Mouse (Mus musculus): ENCODE results near the gene Zmym3. TPM values are rescaled to one million over a fixed set of nuclear protein-coding genes. Genes with fewer than 3 reads are reported as not detected.
A peak's percentile ranks its signal among the peaks of the same experiment; 100 is the strongest.

The Zmym3 gene
- polyA plus RNA-seq (2015; fragmentation: Nextera tagmentation; extraction: Ambion mirVana): 66.6 and 89.2 TPM in 2 replicates

- WGBS: 22% methylated on average over 4 of the region's 4 CpGs
- no peak for ATAC-seq
Measured at GRCm38 (mm10) chrX:101420700-101421095, at the start of gene Zmym3. Gene Zmym3 (minus strand): TSS chrX:101420849.

GRCm38 (mm10) chrX:101451591-101451990 lies 30.9 kb upstream of the Zmym3 start:
- ATAC-seq: no peak
- H3K4me3 ChIP-seq (replicated peaks; ENCODE audit: low read length): no peak overlapping the region
- H3K27me3 ChIP-seq (replicated peaks; ENCODE audit: control insufficient read depth, insufficient read depth, low read length): no peaks in the 10 kb centered on the region
- H3K27ac ChIP-seq (ENCODE audit: low read length): no peak overlapping the region
- H3K4me1 ChIP-seq (replicated peaks; ENCODE audit: control insufficient read depth, insufficient read depth, low read length): no peaks in the 10 kb centered on the region
- H3K9ac ChIP-seq (replicated peaks; ENCODE audit: low read depth, low read length): no peak overlapping the region
- H3K4me2 ChIP-seq (ENCODE audit: low read length): no peak overlapping the region
- H3K9me3 ChIP-seq (ENCODE audit: control insufficient read depth, low read length): no peaks in the 10 kb centered on the region
- H3K36me3 ChIP-seq (ENCODE audit: control insufficient read depth, insufficient read depth): peaks cover 5% of the 10 kb centered on the region
- WGBS: 88% methylated on average over 3 of the region's 3 CpGs

More at GRCm38 (mm10) chrX:101420700-101421095, at the start of gene Zmym3:
- Histone ChIP-seq H3K4me2 (ENCODE audit: low read length) (peak within 1 kb of the TSS; percentile 55), H3K27me3 (replicated peaks; ENCODE audit: control insufficient read depth, insufficient read depth, low read length) (no peaks in the 10 kb centered on the region), H3K27ac (ENCODE audit: low read length) (peak within 1 kb of the TSS; percentile 88), H3K9ac (replicated peaks; ENCODE audit: low read depth, low read length) (peak within 1 kb of the TSS; percentile 64), H3K9me3 (ENCODE audit: control insufficient read depth, low read length) (no peaks in the 10 kb centered on the region), H3K4me3 (replicated peaks; ENCODE audit: low read length) (peak within 1 kb of the TSS; percentile 56), H3K36me3 (ENCODE audit: control insufficient read depth, insufficient read depth) (no peaks in the 10 kb centered on the region), H3K4me1 (replicated peaks; ENCODE audit: control insufficient read depth, insufficient read depth, low read length) (peaks cover 10% of the 10 kb centered on the region)

- Histone ChIP-seq H3K4me1 (replicated peaks; ENCODE audit: control insufficient read depth, insufficient read depth, low read length) (no peaks in the 10 kb centered on the region), H3K4me2 (ENCODE audit: low read length) (no peak overlapping the region), H3K4me3 (replicated peaks; ENCODE audit: low read length) (no peak overlapping the region), H3K9ac (replicated peaks; ENCODE audit: low read depth, low read length) (no peak overlapping the region), H3K27me3 (replicated peaks; ENCODE audit: control insufficient read depth, insufficient read depth, low read length) (no peaks in the 10 kb centered on the region), H3K9me3 (ENCODE audit: control insufficient read depth, low read length) (no peaks in the 10 kb centered on the region), H3K27ac (ENCODE audit: low read length) (no peak overlapping the region), H3K36me3 (ENCODE audit: control insufficient read depth, insufficient read depth) (peaks cover 8% of the 10 kb centered on the region)
- WGBS: 67% methylated on average over 1 of the region's 1 CpGs
- ATAC-seq: no peak
Measured at GRCm38 (mm10) chrX:101451147-101451546, 30.5 kb upstream of the Zmym3 start.

GRCm38 (mm10) chrX:101448886-101449475 lies 28.3 kb upstream of the Zmym3 start, which contains the start of gene Itgb1bp2:
Gene Itgb1bp2 (plus strand): TSS chrX:101449088.
- Histone ChIP-seq H3K9ac (replicated peaks; ENCODE audit: low read depth, low read length) (no peak within 1 kb of the TSS), H3K27ac (ENCODE audit: low read length) (no peak within 1 kb of the TSS), H3K4me3 (replicated peaks; ENCODE audit: low read length) (no peak within 1 kb of the TSS), H3K9me3 (ENCODE audit: control insufficient read depth, low read length) (no peaks in the 10 kb centered on the region), H3K4me2 (ENCODE audit: low read length) (no peak within 1 kb of the TSS), H3K27me3 (replicated peaks; ENCODE audit: control insufficient read depth, insufficient read depth, low read length) (no peaks in the 10 kb centered on the region), H3K4me1 (replicated peaks; ENCODE audit: control insufficient read depth, insufficient read depth, low read length) (no peaks in the 10 kb centered on the region), H3K36me3 (ENCODE audit: control insufficient read depth, insufficient read depth) (peaks cover 10% of the 10 kb centered on the region)
- ATAC-seq: no peak
- 75% methylated on average over 4 of the region's 4 CpGs for WGBS

GRCm38 (mm10) chrX:101429976-101430375 lies 9.3 kb upstream of the Zmym3 start:
- Histone ChIP-seq H3K4me1 (replicated peaks; ENCODE audit: control insufficient read depth, insufficient read depth, low read length) (peaks cover 8% of the 10 kb centered on the region), H3K27ac (ENCODE audit: low read length) (peak overlapping the region; percentile 92), H3K4me2 (ENCODE audit: low read length) (peak overlapping the region; percentile 59), H3K9me3 (ENCODE audit: control insufficient read depth, low read length) (no peaks in the 10 kb centered on the region), H3K9ac (replicated peaks; ENCODE audit: low read depth, low read length) (peak overlapping the region; percentile 75), H3K36me3 (ENCODE audit: control insufficient read depth, insufficient read depth) (no peaks in the 10 kb centered on the region), H3K4me3 (replicated peaks; ENCODE audit: low read length) (peak overlapping the region; percentile 66), H3K27me3 (replicated peaks; ENCODE audit: control insufficient read depth, insufficient read depth, low read length) (no peaks in the 10 kb centered on the region)
- 24% methylated on average over 14 of the region's 14 CpGs for WGBS
- ATAC-seq: peak; percentile 34

- Histone ChIP-seq H3K4me2 (ENCODE audit: low read length) (peak within 1 kb of the TSS; percentile 59), H3K4me3 (replicated peaks; ENCODE audit: low read length) (peak within 1 kb of the TSS; percentile 66), H3K9ac (replicated peaks; ENCODE audit: low read depth, low read length) (peak within 1 kb of the TSS; percentile 75), H3K9me3 (ENCODE audit: control insufficient read depth, low read length) (no peaks in the 10 kb centered on the region), H3K27ac (ENCODE audit: low read length) (peak within 1 kb of the TSS; percentile 93), H3K36me3 (ENCODE audit: control insufficient read depth, insufficient read depth) (no peaks in the 10 kb centered on the region), H3K4me1 (replicated peaks; ENCODE audit: control insufficient read depth, insufficient read depth, low read length) (peaks cover 8% of the 10 kb centered on the region), H3K27me3 (replicated peaks; ENCODE audit: control insufficient read depth, insufficient read depth, low read length) (no peaks in the 10 kb centered on the region)
- WGBS: 22% methylated on average over 50 of the region's 51 CpGs
- ATAC-seq: peak; percentile 97
Measured at GRCm38 (mm10) chrX:101429142-101429949, 8.7 kb upstream of the Zmym3 start, which contains the start of gene Nono. Gene Nono (plus strand): TSS chrX:101429318.

- H3K9me3 ChIP-seq (ENCODE audit: control insufficient read depth, low read length): no peaks in the 10 kb centered on the region
- WGBS: 20% methylated on average over 7 of the region's 7 CpGs
- peak overlapping the region; percentile 48; the same call in 1 of the 2 replicates for H3K9ac ChIP-seq (replicated peaks; ENCODE audit: low read depth, low read length)
- H3K27ac ChIP-seq (ENCODE audit: low read length): peak overlapping the region; percentile 93
- H3K4me1 ChIP-seq (replicated peaks; ENCODE audit: control insufficient read depth, insufficient read depth, low read length): peaks cover 8% of the 10 kb centered on the region
- ATAC-seq: peak; percentile 11; the same call in 1 of the 2 replicates
- H3K4me2 ChIP-seq (ENCODE audit: low read length): peak overlapping the region; percentile 51
- H3K36me3 ChIP-seq (ENCODE audit: control insufficient read depth, insufficient read depth): no peaks in the 10 kb centered on the region
- no peaks in the 10 kb centered on the region for H3K27me3 ChIP-seq (replicated peaks; ENCODE audit: control insufficient read depth, insufficient read depth, low read length)
- H3K4me3 ChIP-seq (replicated peaks; ENCODE audit: low read length): peak overlapping the region; percentile 38
Measured at GRCm38 (mm10) chrX:101428785-101429141, 8.1 kb upstream of the Zmym3 start.

GRCm38 (mm10) chrX:101427774-101428173 lies 7.1 kb upstream of the Zmym3 start:
- no peaks in the 10 kb centered on the region for H3K27me3 ChIP-seq (replicated peaks; ENCODE audit: control insufficient read depth, insufficient read depth, low read length)
- no peak overlapping the region for H3K4me3 ChIP-seq (replicated peaks; ENCODE audit: low read length)
- H3K27ac ChIP-seq (ENCODE audit: low read length): no peak overlapping the region
- no peak for ATAC-seq
- H3K9me3 ChIP-seq (ENCODE audit: control insufficient read depth, low read length): no peaks in the 10 kb centered on the region
- no peak overlapping the region for H3K4me2 ChIP-seq (ENCODE audit: low read length)
- H3K4me1 ChIP-seq (replicated peaks; ENCODE audit: control insufficient read depth, insufficient read depth, low read length): peaks cover 8% of the 10 kb centered on the region
- no peaks in the 10 kb centered on the region for H3K36me3 ChIP-seq (ENCODE audit: control insufficient read depth, insufficient read depth)
- 5% methylated on average over 1 of the region's 1 CpGs for WGBS
- no peak overlapping the region for H3K9ac ChIP-seq (replicated peaks; ENCODE audit: low read depth, low read length)

GRCm38 (mm10) chrX:101423462-101423861 lies 2.8 kb upstream of the Zmym3 start:
- Histone ChIP-seq H3K27ac (ENCODE audit: low read length) (no peak overlapping the region), H3K36me3 (ENCODE audit: control insufficient read depth, insufficient read depth) (no peaks in the 10 kb centered on the region), H3K4me1 (replicated peaks; ENCODE audit: control insufficient read depth, insufficient read depth, low read length) (peaks cover 3% of the 10 kb centered on the region), H3K27me3 (replicated peaks; ENCODE audit: control insufficient read depth, insufficient read depth, low read length) (no peaks in the 10 kb centered on the region), H3K4me2 (ENCODE audit: low read length) (no peak overlapping the region), H3K9ac (replicated peaks; ENCODE audit: low read depth, low read length) (no peak overlapping the region), H3K4me3 (replicated peaks; ENCODE audit: low read length) (no peak overlapping the region), H3K9me3 (ENCODE audit: control insufficient read depth, low read length) (no peaks in the 10 kb centered on the region)
- ATAC-seq: no peak
- 89% methylated on average over 2 of the region's 2 CpGs for WGBS

All from forebrain, embryonic 16.5 days (tissue).